ENCODE assay signal across 12 mouse cellular contexts in genomic region chr12:117255325-117255724, GRCm38 (mm10).
DNase-seq lines count a peak whose midpoint lies in the region; ATAC-seq lines count a peak whose summit lies in the region.
"Had no signal": no experiment of that assay in that cellular context is flagged by ENCODE, and none has a peak within 500 bp of the region (broad histone marks: within the 10 kb centered on the region; RNA-seq: fewer than 3 reads in every experiment).

No protein-coding gene starts in this region.

- peaks cover 20% of the 10 kb centered on the region for H3K27me3 ChIP-seq in forebrain, embryonic 10.5 days (ENCODE audit: poor library complexity, severe bottlenecking)
- no peaks in the 10 kb centered on the region for H3K27me3 ChIP-seq in forebrain, embryonic 16.5 days (replicated peaks; ENCODE audit: control insufficient read depth, insufficient read depth, low read length)
- no peaks in the 10 kb centered on the region for H3K27me3 ChIP-seq in midbrain, embryonic 12.5 days

- H3K9me3 ChIP-seq in forebrain, embryonic 10.5 days = no peaks in the 10 kb centered on the region
- H3K9me3 ChIP-seq in forebrain, embryonic 16.5 days (ENCODE audit: control insufficient read depth, low read length) = no peaks in the 10 kb centered on the region
- H3K9me3 ChIP-seq in midbrain, embryonic 12.5 days = no peaks in the 10 kb centered on the region
- H3K9me3 ChIP-seq: heart, embryonic 13.5 days had no signal

- peaks cover 100% of the 10 kb centered on the region for H3K4me1 ChIP-seq in forebrain, embryonic 10.5 days
- peaks cover 38% of the 10 kb centered on the region for H3K4me1 ChIP-seq in forebrain, embryonic 16.5 days (replicated peaks; ENCODE audit: control insufficient read depth, insufficient read depth, low read length)
- H3K4me1 ChIP-seq in midbrain, embryonic 12.5 days = peaks cover 83% of the 10 kb centered on the region

- 35% methylated on average over 6 of the region's 6 CpGs for WGBS in forebrain, embryonic 10.5 days
- WGBS in forebrain, embryonic 16.5 days = 26% methylated on average over 6 of the region's 6 CpGs
- 17% methylated on average over 6 of the region's 6 CpGs for WGBS in midbrain, embryonic 12.5 days

- H3K36me3 ChIP-seq in forebrain, embryonic 10.5 days (replicated peaks) = peaks cover 52% of the 10 kb centered on the region
- H3K36me3 ChIP-seq in forebrain, embryonic 16.5 days (ENCODE audit: control insufficient read depth, insufficient read depth) = no peaks in the 10 kb centered on the region
- peaks cover 43% of the 10 kb centered on the region for H3K36me3 ChIP-seq in midbrain, embryonic 12.5 days
- H3K36me3 ChIP-seq: heart, embryonic 13.5 days had no signal

- H3K9ac ChIP-seq in forebrain, embryonic 16.5 days (replicated peaks; ENCODE audit: low read depth, low read length) = no peak overlapping the region
- peak overlapping the region; percentile 7; the same call in 1 of the 2 replicates for H3K9ac ChIP-seq in midbrain, embryonic 12.5 days (replicated peaks)
- H3K9ac ChIP-seq: heart, embryonic 13.5 days had no signal

- no peak overlapping the region for H3K4me2 ChIP-seq in forebrain, embryonic 16.5 days (ENCODE audit: low read length)
- no peak overlapping the region for H3K4me2 ChIP-seq in midbrain, embryonic 12.5 days (replicated peaks)
- H3K4me2 ChIP-seq: heart, embryonic 13.5 days had no signal

- H3K27ac ChIP-seq in forebrain, embryonic 10.5 days = peak overlapping the region; percentile 92
- H3K27ac ChIP-seq in forebrain, embryonic 16.5 days (ENCODE audit: low read length) = no peak overlapping the region
- peak overlapping the region; percentile 97 for H3K27ac ChIP-seq in midbrain, embryonic 12.5 days (replicated peaks)
- H3K27ac ChIP-seq: gastrocnemius, adult 2 months; heart, embryonic 13.5 days had no signal

- no peak for ATAC-seq in forebrain, embryonic 16.5 days
- peak; percentile 51 for ATAC-seq in common myeloid progenitor, adult 5-6 weeks (replicated peaks; ENCODE audit: low read depth, poor library complexity, severe bottlenecking)
- ATAC-seq in granulocyte monocyte progenitor cell, adult 5-6 weeks (replicated peaks; ENCODE audit: poor library complexity, severe bottlenecking) = peak; percentile 61
- ATAC-seq in midbrain, embryonic 12.5 days (ENCODE audit: low FRiP score, low read depth) = no peak

- H3K4me3 ChIP-seq in forebrain, embryonic 10.5 days = no peak overlapping the region
- no peak overlapping the region for H3K4me3 ChIP-seq in forebrain, embryonic 16.5 days (replicated peaks; ENCODE audit: low read length)
- H3K4me3 ChIP-seq in midbrain, embryonic 12.5 days = no peak overlapping the region
- H3K4me3 ChIP-seq: gastrocnemius, adult 2 months; heart, embryonic 13.5 days had no signal

- no peak for DNase-seq in forebrain, embryonic 10.5 days (ENCODE audit: extremely low spot score, low spot score)
- DNase-seq in spleen, postnatal 10 days (ENCODE audit: low spot score in 2 of 2) = no peak
- no peak for DNase-seq in layer of hippocampus, postnatal 10 days (ENCODE audit: low spot score in 2 of 2)
- DNase-seq in right cerebral cortex, adult 2 months (ENCODE audit: low spot score in 2 of 2) = no peak
- DNase-seq: cerebellum, adult 9-10 months; gastrocnemius, adult 2 months; left cerebral cortex, postnatal 4 days had no signal

Comparison
In these comparisons a context has a peak if more than half of its experiments do, and no peak if none do; other contexts are left out.
1. ATAC-seq: peak in common myeloid progenitor, adult 5-6 weeks (single experiment) and granulocyte monocyte progenitor cell, adult 5-6 weeks (single experiment); none in forebrain, embryonic 16.5 days (single experiment) and midbrain, embryonic 12.5 days (single experiment).